Mouse (Mus musculus) forelimb bud, embryonic 11.5 days (tissue): ENCODE data around the gene Cfap58.

ENCODE experiments used
- DNase-seq: peaks from one replicate; pipeline ENCODE4 v3.0.0-alpha.2; 2012; ENCODE audit warnings: low read depth, low spot score

The Cfap58 gene

GRCm38 (mm10) chr19:47917396-47917795 lies 20.1 kb upstream of the Cfap58 start:
- no peak for DNase-seq

GRCm38 (mm10) chr19:47918016-47918415 lies 19.5 kb upstream of the Cfap58 start:
- no peak for DNase-seq

GRCm38 (mm10) chr19:47918455-47919101 lies 18.9 kb upstream of the Cfap58 start:
- no peak for DNase-seq

- peak; percentile 90 for DNase-seq
Measured at GRCm38 (mm10) chr19:47919126-47919965, 18.1 kb upstream of the Cfap58 start, which contains the start of the genes Cfap43 and Itprip. Gene Cfap43 (minus strand): TSS chr19:47919287. Gene Itprip (minus strand): TSS chr19:47919299.

- no peak for DNase-seq
Measured at GRCm38 (mm10) chr19:47919966-47920375, 17.5 kb upstream of the Cfap58 start.

GRCm38 (mm10) chr19:47925819-47926218 lies 11.7 kb upstream of the Cfap58 start:
- no peak for DNase-seq

- DNase-seq, result no peak
Measured at GRCm38 (mm10) chr19:47927032-47927431, 10.4 kb upstream of the Cfap58 start.

GRCm38 (mm10) chr19:47929043-47929442 lies 8.4 kb upstream of the Cfap58 start:
- DNase-seq, result no peak

GRCm38 (mm10) chr19:47931982-47932638 lies 5.4 kb upstream of the Cfap58 start:
- peak; percentile 49 for DNase-seq

- DNase-seq, result no peak
Measured at GRCm38 (mm10) chr19:47934146-47934545, 3.3 kb upstream of the Cfap58 start.

GRCm38 (mm10) chr19:47934636-47935238 lies 2.7 kb upstream of the Cfap58 start:
- no peak for DNase-seq

GRCm38 (mm10) chr19:47935530-47935929 lies 1.9 kb upstream of the Cfap58 start:
- no peak for DNase-seq

- DNase-seq, result no peak
Measured at GRCm38 (mm10) chr19:47936490-47936889, 985 bp upstream of the Cfap58 start.

GRCm38 (mm10) chr19:47936938-47937337 lies 537 bp upstream of the Cfap58 start:
- no peak for DNase-seq

- DNase-seq, result no peak
Measured at GRCm38 (mm10) chr19:47939361-47939760, 1.9 kb downstream of the Cfap58 start.

- DNase-seq, result no peak
Measured at GRCm38 (mm10) chr19:47946821-47947465, 9.5 kb downstream of the Cfap58 start.

- DNase-seq, result no peak
Measured at GRCm38 (mm10) chr19:47950946-47951345, 13.5 kb downstream of the Cfap58 start.

- DNase-seq, result no peak
Measured at GRCm38 (mm10) chr19:47953169-47953568, 15.7 kb downstream of the Cfap58 start.

- no peak for DNase-seq
Measured at GRCm38 (mm10) chr19:47958181-47958580, 20.7 kb downstream of the Cfap58 start.

- no peak for DNase-seq
Measured at GRCm38 (mm10) chr19:47968993-47969659, 31.7 kb downstream of the Cfap58 start.

- DNase-seq, result no peak
Measured at GRCm38 (mm10) chr19:47971066-47971465, 33.6 kb downstream of the Cfap58 start.
